Mouse (Mus musculus): ENCODE measurements around the gene Ube2o.

GRCm38 (mm10) chr11:116602043-116602442, 20.8 kb upstream of the Ube2o start:
- TF ChIP-seq CTCF (IDR thresholded peaks at IDR 0.05; ENCODE audit: low read depth) (no peak), EP300 (IDR thresholded peaks at IDR 0.05; ENCODE audit: low read depth) (no peak)

All from heart, postnatal 0 days (tissue).